ENCODE assay signal across 9 mouse cellular contexts in genomic region chr7:25703793-25704494, GRCm38 (mm10). TPM values are rescaled to one million over a fixed set of nuclear protein-coding genes. Genes with fewer than 3 reads are reported as not detected.
DNase-seq lines count a peak whose midpoint lies in the region; ATAC-seq and TF ChIP-seq lines count a peak whose summit lies in the region.
"Had no signal": no experiment of that assay in that cellular context is flagged by ENCODE, and none has a peak within 500 bp of the region (broad histone marks: within the 10 kb centered on the region; RNA-seq: fewer than 3 reads in every experiment).

No protein-coding gene starts in this region.

- no peak for TF ChIP-seq CTCF in MEL (IDR thresholded peaks at IDR 0.05 in 2 of 3, conservative IDR thresholded peaks at IDR 0.05 in 1 of 3; ENCODE audit: control insufficient read depth in 1 of 3, insufficient read depth in 1 of 3, low read depth in 2 of 3, low read length in 3 of 3, poor library complexity in 1 of 3, severe bottlenecking in 1 of 3)
- no peak for TF ChIP-seq CTCF in liver, embryonic 14.5 days (IDR thresholded peaks at IDR 0.05; ENCODE audit: low read depth)

- no peak for TF ChIP-seq POLR2A in MEL (IDR thresholded peaks at IDR 0.05; ENCODE audit: control insufficient read depth in 1 of 2, insufficient read depth in 1 of 2, low read depth in 1 of 2, low read length in 2 of 2, poor library complexity in 1 of 2)

- H3K27ac ChIP-seq in MEL (ENCODE audit: control insufficient read depth, low read depth, low read length): no peak overlapping the region
- no peak overlapping the region for H3K27ac ChIP-seq in heart, embryonic 11.5 days (ENCODE audit: low read depth, low read length)
- H3K27ac ChIP-seq in liver, embryonic 14.5 days: no peak overlapping the region

- H3K36me3 ChIP-seq in MEL (ENCODE audit: control insufficient read depth in 1 of 2, insufficient read depth in 2 of 2, low read length in 2 of 2): peaks cover 17 to 24% of the 10 kb centered on the region in 2 experiments
- peaks cover 3% of the 10 kb centered on the region; the same call in 1 of the 2 replicates for H3K36me3 ChIP-seq in heart, embryonic 11.5 days (ENCODE audit: control insufficient read depth, insufficient read depth, low read length)
- peaks cover 15% of the 10 kb centered on the region for H3K36me3 ChIP-seq in liver, embryonic 14.5 days (replicated peaks; ENCODE audit: control insufficient read depth, insufficient read depth, low read depth)

- H3K4me2 ChIP-seq in heart, embryonic 11.5 days: peak overlapping the region; percentile 59
- H3K4me2 ChIP-seq in liver, embryonic 14.5 days (ENCODE audit: low read depth): peak overlapping the region; percentile 42

- H3K79me2 ChIP-seq in MEL (ENCODE audit: control insufficient read depth, insufficient read depth, low read length, poor library complexity): peaks cover 11% of the 10 kb centered on the region; the same call in 1 of the 2 replicates

- intact Hi-C loops in heart, postnatal 25 days (cut with DNase I): loop anchor here (2.0 kb wide), 1 partner anchor 13 kb away; no protein-coding TSS in a partner anchor

- H3K9me3 ChIP-seq in MEL (replicated peaks; ENCODE audit: insufficient read depth, low read length): no peaks in the 10 kb centered on the region
- peaks cover 5% of the 10 kb centered on the region; the same call in 1 of the 2 replicates for H3K9me3 ChIP-seq in heart, embryonic 11.5 days (replicated peaks; ENCODE audit: control insufficient read depth, low read length)
- H3K9me3 ChIP-seq in liver, embryonic 14.5 days (ENCODE audit: control insufficient read depth, low read length): peaks cover 2% of the 10 kb centered on the region

- DNase-seq in heart, adult 11 months: peak; percentile 97
- DNase-seq in heart, postnatal 25 days (ENCODE audit: low spot score): no peak
- no peak for DNase-seq in MEL (ENCODE audit: low read depth, low spot score)
- no peak for DNase-seq in liver, embryonic 14.5 days (ENCODE audit: low read depth in 3 of 3, low spot score in 3 of 3)
- no peak for DNase-seq in T-cell, adult 2 months (ENCODE audit: low spot score)
- DNase-seq in layer of hippocampus, adult 18-20 months (ENCODE audit: low spot score in 2 of 2): no peak
- no peak for DNase-seq in ovary, postnatal 10 days (ENCODE audit: low spot score)
- DNase-seq: thymus, postnatal 14 days had no signal

- no peak overlapping the region for H3K9ac ChIP-seq in MEL (ENCODE audit: control insufficient read depth, low read depth, low read length, poor library complexity, severe bottlenecking)
- H3K9ac ChIP-seq in heart, embryonic 11.5 days (ENCODE audit: low read depth, low read length): 0 out of 2 replicates have a peak overlapping the region, but pooled peaks have one; percentile 34
- H3K9ac ChIP-seq in liver, embryonic 14.5 days (replicated peaks): no peak overlapping the region

- ATAC-seq in heart, embryonic 11.5 days (replicated peaks; ENCODE audit: insufficient number of reproducible peaks, low FRiP score, low TSS enrichment): no peak
- ATAC-seq in liver, embryonic 14.5 days (ENCODE audit: insufficient read depth): peak; percentile 31

- no peak for TF ChIP-seq EP300 in MEL (IDR thresholded peaks at IDR 0.05; ENCODE audit: low read depth in 1 of 2, low read length in 2 of 2)
- TF ChIP-seq EP300 in liver, embryonic 14.5 days (IDR thresholded peaks at IDR 0.05; ENCODE audit: low read depth): no peak

- 24% methylated on average over 10 of the region's 10 CpGs for WGBS in heart, embryonic 11.5 days (ENCODE audit: insufficient replicate concordance)
- 60% methylated on average over 10 of the region's 10 CpGs for WGBS in liver, embryonic 14.5 days (ENCODE audit: insufficient replicate concordance)

- TF ChIP-seq RAD21 in MEL (IDR thresholded peaks at IDR 0.05; ENCODE audit: low read depth, low read length): no peak

- peaks cover 0 to 2% of the 10 kb centered on the region in 2 experiments; a peak in 1 of 4 replicates for H3K4me1 ChIP-seq in MEL (ENCODE audit: control insufficient read depth in 1 of 2, insufficient read depth in 2 of 2, low read length in 2 of 2)
- H3K4me1 ChIP-seq in heart, embryonic 11.5 days (ENCODE audit: control insufficient read depth, insufficient read depth, low read length): peaks cover 43% of the 10 kb centered on the region
- peaks cover 2 to 29% of the 10 kb centered on the region in 2 experiments for H3K4me1 ChIP-seq in liver, embryonic 14.5 days (replicated peaks; ENCODE audit: control insufficient read depth in 2 of 2, insufficient read depth in 2 of 2, low read length in 1 of 2)

- no peak overlapping the region for H3K4me3 ChIP-seq in MEL (ENCODE audit: control insufficient read depth in 1 of 2, insufficient read depth in 1 of 2, low read depth in 2 of 2, low read length in 2 of 2)
- H3K4me3 ChIP-seq in heart, embryonic 11.5 days (ENCODE audit: low read depth, low read length): no peak overlapping the region
- H3K4me3 ChIP-seq in liver, embryonic 14.5 days (ENCODE audit: insufficient read depth in 1 of 2, low read depth in 2 of 2, low read length in 2 of 2): 0 out of 4 replicates have a peak overlapping the region, but pooled peaks of 1 of the 2 experiments have one; percentile 12

- H3K27me3 ChIP-seq in MEL (ENCODE audit: control insufficient read depth in 1 of 2, insufficient read depth in 2 of 2, low read length in 2 of 2): no peaks in the 10 kb centered on the region
- no peaks in the 10 kb centered on the region for H3K27me3 ChIP-seq in heart, embryonic 11.5 days (ENCODE audit: control insufficient read depth, insufficient read depth, low read length)
- no peaks in the 10 kb centered on the region for H3K27me3 ChIP-seq in liver, embryonic 14.5 days (ENCODE audit: control insufficient read depth, insufficient read depth, low read length)

TF ChIP-seq in MEL, 35 proteins besides CTCF, POLR2A, EP300 and RAD21:
- TF ChIP-seq HCFC1 (IDR thresholded peaks at IDR 0.05; ENCODE audit: low read depth, low read length): no peak
- 0 out of 2 replicates have a peak, but pooled peaks have one; percentile 59 for TF ChIP-seq POLR2AphosphoS2 (IDR thresholded peaks at IDR 0.05; ENCODE audit: low read length)

RNA-seq across cellular contexts. Expression of gene Ccdc97, which starts 14.9 kb away (rescaled TPM):
- 10 to 100 TPM; 50.3 to 52.7 TPM for total RNA-seq in heart, postnatal 25 days (2021)
- 8.0 and 8.4 TPM in 2 replicates for total RNA-seq in MEL (2012; rRNA removed)
- polyA plus RNA-seq in MEL (2012; ENCODE audit: insufficient read depth in 1 of 2, insufficient read length in 2 of 2, low read depth in 1 of 2, low replicate concordance in 2 of 2, missing spikeins in 1 of 2): 10 to 100 TPM in 1 of 2 experiments, not detected in 1; 39.7 TPM
- 25.5 and 25.6 TPM in 2 replicates for polyA plus RNA-seq in heart, embryonic 11.5 days (2014; fragmentation: Nextera tagmentation; extraction: Ambion mirVana)
- 17.1 and 19.5 TPM in 2 replicates for polyA plus RNA-seq in liver, embryonic 14.5 days (2012; rRNA removed)
- 11.3 and 13.2 TPM in 2 replicates for polyA plus RNA-seq in liver, embryonic 14.5 days (2014; fragmentation: Nextera tagmentation; extraction: Ambion mirVana)
- 10 to 100 TPM; 63.4 to 65.6 TPM for total RNA-seq in layer of hippocampus, adult 18-20 months (2021)

RNA-seq across cellular contexts. Expression of gene Tgfb1, which starts 17.1 kb away (rescaled TPM):
- 10 to 100 TPM; 23.8 to 24.5 TPM for total RNA-seq in heart, postnatal 25 days (2021)
- 108 and 121 TPM in 2 replicates for total RNA-seq in MEL (2012; rRNA removed)
- polyA plus RNA-seq in MEL (2012; ENCODE audit: insufficient read depth in 1 of 2, insufficient read length in 2 of 2, low read depth in 1 of 2, low replicate concordance in 2 of 2, missing spikeins in 1 of 2): 100 to 1,000 TPM; 164 to 489 TPM
- polyA plus RNA-seq in heart, embryonic 11.5 days (2014; fragmentation: Nextera tagmentation; extraction: Ambion mirVana): 3.5 and 3.6 TPM in 2 replicates
- polyA plus RNA-seq in liver, embryonic 14.5 days (2012; rRNA removed): 16.6 and 18.5 TPM in 2 replicates
- 3.9 and 4.3 TPM in 2 replicates for polyA plus RNA-seq in liver, embryonic 14.5 days (2014; fragmentation: Nextera tagmentation; extraction: Ambion mirVana)
- 1 to 10 TPM; 6.5 to 7.7 TPM for total RNA-seq in layer of hippocampus, adult 18-20 months (2021)

RNA-seq across cellular contexts. Expression of gene B9d2, which starts 23.4 kb away (rescaled TPM):
- 10 to 100 TPM in 1 of 2 experiments, 1 to 10 TPM in 1; 8.3 to 10.9 TPM for total RNA-seq in heart, postnatal 25 days (2021)
- 70.4 TPM in 2 replicates for total RNA-seq in MEL (2012; rRNA removed)
- 100 to 1,000 TPM in 1 of 2 experiments, not detected in 1; 108 TPM for polyA plus RNA-seq in MEL (2012; ENCODE audit: insufficient read depth in 1 of 2, insufficient read length in 2 of 2, low read depth in 1 of 2, low replicate concordance in 2 of 2, missing spikeins in 1 of 2)
- 28.0 and 29.5 TPM in 2 replicates for polyA plus RNA-seq in heart, embryonic 11.5 days (2014; fragmentation: Nextera tagmentation; extraction: Ambion mirVana)
- 21.9 and 28.2 TPM in 2 replicates for polyA plus RNA-seq in liver, embryonic 14.5 days (2012; rRNA removed)
- 18.8 and 20.4 TPM in 2 replicates for polyA plus RNA-seq in liver, embryonic 14.5 days (2014; fragmentation: Nextera tagmentation; extraction: Ambion mirVana)
- total RNA-seq in layer of hippocampus, adult 18-20 months (2021): 10 to 100 TPM; 22.2 to 26.3 TPM

RNA-seq across cellular contexts. Expression of gene Tmem91, which starts 29.0 kb away (rescaled TPM):
- not detected for total RNA-seq in heart, postnatal 25 days (2021)
- total RNA-seq in MEL (2012; rRNA removed): 0.59 and 0.89 TPM in 2 replicates
- 1 to 10 TPM in 1 of 2 experiments, not detected in 1; 3.3 TPM for polyA plus RNA-seq in MEL (2012; ENCODE audit: insufficient read depth in 1 of 2, insufficient read length in 2 of 2, low read depth in 1 of 2, low replicate concordance in 2 of 2, missing spikeins in 1 of 2)
- polyA plus RNA-seq in heart, embryonic 11.5 days (2014; fragmentation: Nextera tagmentation; extraction: Ambion mirVana): 1.2 and 2.0 TPM in 2 replicates
- polyA plus RNA-seq in liver, embryonic 14.5 days (2012; rRNA removed): 0.22 and 0.32 TPM in 2 replicates
- 0.39 and 0.51 TPM in 2 replicates for polyA plus RNA-seq in liver, embryonic 14.5 days (2014; fragmentation: Nextera tagmentation; extraction: Ambion mirVana)
- total RNA-seq in layer of hippocampus, adult 18-20 months (2021): 10 to 100 TPM in 1 of 2 experiments, 1 to 10 TPM in 1; 8.4 to 10.9 TPM

RNA-seq across cellular contexts. Expression of gene Exosc5, which starts 45.0 kb away (rescaled TPM):
- total RNA-seq in heart, postnatal 25 days (2021): 10 to 100 TPM; 16.0 to 16.3 TPM
- 106 and 109 TPM in 2 replicates for total RNA-seq in MEL (2012; rRNA removed)
- polyA plus RNA-seq in MEL (2012; ENCODE audit: insufficient read depth in 1 of 2, insufficient read length in 2 of 2, low read depth in 1 of 2, low replicate concordance in 2 of 2, missing spikeins in 1 of 2): 100 to 1,000 TPM in 1 of 2 experiments, not detected in 1; 134 TPM
- 40.4 and 44.8 TPM in 2 replicates for polyA plus RNA-seq in heart, embryonic 11.5 days (2014; fragmentation: Nextera tagmentation; extraction: Ambion mirVana)
- polyA plus RNA-seq in liver, embryonic 14.5 days (2012; rRNA removed): 33.7 and 35.2 TPM in 2 replicates
- 48.1 and 51.6 TPM in 2 replicates for polyA plus RNA-seq in liver, embryonic 14.5 days (2014; fragmentation: Nextera tagmentation; extraction: Ambion mirVana)
- total RNA-seq in layer of hippocampus, adult 18-20 months (2021): 10 to 100 TPM; 25.8 to 30.4 TPM
